Mouse (Mus musculus) spleen, adult 2 months (tissue): ENCODE measurements around the gene Tmem229b. TPM values are rescaled to one million over a fixed set of nuclear protein-coding genes. Genes with fewer than 3 reads are reported as not detected.

ENCODE experiments used
- DNase-seq, 2 experiments: peaks; one replicate each; pipeline versions ENCODE4 v3.0.0 to v3.0.0-alpha.2; 2012 to 2021; ENCODE audit warnings: low spot score in 2 of 2, low read depth in 1 of 2
- H3K27ac ChIP-seq: fragments of 200-500 bp; 2 replicates; pipeline ENCODE4 v1.5.1; 2012; ENCODE audit warnings: low read length, inconsistent platforms; ENCODE audit not compliant: insufficient read depth
- H3K27me3 ChIP-seq: fragments of 200-500 bp; 2 replicates; pipeline ENCODE4 v1.6.1; 2012; ENCODE audit warnings: mild to moderate bottlenecking, moderate library complexity, low read length, inconsistent platforms; ENCODE audit not compliant: control insufficient read depth, insufficient read depth
- H3K36me3 ChIP-seq: fragments of 200-500 bp; 2 replicates; pipeline ENCODE4 v1.6.1; 2012; ENCODE audit warnings: mild to moderate bottlenecking, low read length, inconsistent platforms; ENCODE audit not compliant: control insufficient read depth, insufficient read depth
- H3K4me1 ChIP-seq: fragments of 200-500 bp; 2 replicates; pipeline ENCODE4 v1.6.1; 2011; ENCODE audit warnings: inconsistent platforms; ENCODE audit not compliant: control insufficient read depth, insufficient read depth, insufficient read length
- H3K4me3 ChIP-seq: fragments of 200-500 bp; 2 replicates; pipeline ENCODE4 v1.5.1; 2011; ENCODE audit warnings: mild to moderate bottlenecking, inconsistent platforms; ENCODE audit not compliant: insufficient read depth, insufficient read length; ENCODE audit errors: extremely low read depth
- CTCF ChIP-seq: fragments of 200-500 bp; IDR thresholded peaks from 2 replicates; pipeline ENCODE4 v1.5.1; 2011; ENCODE audit warnings: mild to moderate bottlenecking, inconsistent platforms; ENCODE audit not compliant: insufficient read depth, insufficient read length, insufficient replicate concordance; ENCODE audit errors: extremely low read depth
- POLR2A ChIP-seq: fragments of 200-500 bp; IDR thresholded peaks from 2 replicates; pipeline ENCODE4 v1.6.1; 2011; ENCODE audit warnings: low read depth, low read length, inconsistent platforms
- WGBS: fragments of 180-500 bp; shearing (Covaris S2); methylation state at CpG from one replicate; pipeline ENCODE4 v1.1.7; 2018; 5-methylcytosine and 5-hydroxymethylcytosine counted together
- polyA plus RNA-seq: library from polyadenylated mRNA; depleted of rRNA; stranded (reverse); fragments of >200 nt; gene quantifications from 2 replicates; pipeline ENCODE4 v1.2.3, GENCODE M21; 2012; rRNA removed

Tmem229b gene
- polyA plus RNA-seq, 1 experiment = 41.6 TPM

- H3K4me3 ChIP-seq = no peak overlapping the region
- DNase-seq = no peak
- H3K4me1 ChIP-seq = peaks cover 2% of the 10 kb centered on the region; the same call in 1 of the 2 replicates
- no peaks in the 10 kb centered on the region for H3K36me3 ChIP-seq
- 86% methylated on average over 4 of the region's 4 CpGs for WGBS
- TF ChIP-seq CTCF (no peak), POLR2A (no peak)
- no peaks in the 10 kb centered on the region for H3K27me3 ChIP-seq
- H3K27ac ChIP-seq = no peak overlapping the region
Observed at GRCm38 (mm10) chr12:78921421-78921820, 86.0 kb downstream of the Tmem229b start.

- Histone ChIP-seq H3K4me1 (peaks cover 2% of the 10 kb centered on the region; the same call in 1 of the 2 replicates), H3K27ac (no peak overlapping the region), H3K27me3 (no peaks in the 10 kb centered on the region), H3K4me3 (no peak overlapping the region), H3K36me3 (no peaks in the 10 kb centered on the region)
- 24% methylated on average over 16 of the region's 16 CpGs for WGBS
- TF ChIP-seq POLR2A (no peak), CTCF (peak; percentile 56; the same call in 1 of the 2 replicates)
- DNase-seq = peak; percentile 52 to 76
Observed at GRCm38 (mm10) chr12:78919079-78919712, 88.2 kb downstream of the Tmem229b start.

GRCm38 (mm10) chr12:78918227-78919078 is 89.0 kb downstream of the Tmem229b start:
- H3K27me3 ChIP-seq = no peaks in the 10 kb centered on the region
- no peak overlapping the region for H3K27ac ChIP-seq
- DNase-seq = peak; percentile 83
- TF ChIP-seq CTCF (peak; percentile 83; the same call in 1 of the 2 replicates), POLR2A (no peak)
- peaks cover 2% of the 10 kb centered on the region; the same call in 1 of the 2 replicates for H3K4me1 ChIP-seq
- H3K4me3 ChIP-seq = no peak overlapping the region
- WGBS = 17% methylated on average over 11 of the region's 11 CpGs
- no peaks in the 10 kb centered on the region for H3K36me3 ChIP-seq

GRCm38 (mm10) chr12:78916278-78916677 is 91.1 kb downstream of the Tmem229b start:
- no peak overlapping the region for H3K4me3 ChIP-seq
- peaks cover 2% of the 10 kb centered on the region; the same call in 1 of the 2 replicates for H3K4me1 ChIP-seq
- WGBS = 77% methylated on average over 3 of the region's 3 CpGs
- no peaks in the 10 kb centered on the region for H3K36me3 ChIP-seq
- TF ChIP-seq POLR2A (no peak), CTCF (no peak)
- H3K27me3 ChIP-seq = peaks cover 11% of the 10 kb centered on the region
- no peak for DNase-seq
- H3K27ac ChIP-seq = no peak overlapping the region

- Histone ChIP-seq H3K4me1 (peaks cover 2% of the 10 kb centered on the region; the same call in 1 of the 2 replicates), H3K4me3 (no peak overlapping the region), H3K27me3 (peaks cover 18% of the 10 kb centered on the region), H3K27ac (no peak overlapping the region), H3K36me3 (no peaks in the 10 kb centered on the region)
- TF ChIP-seq POLR2A (no peak), CTCF (no peak)
- WGBS = 72% methylated on average over 3 of the region's 3 CpGs
- DNase-seq = no peak
Observed at GRCm38 (mm10) chr12:78915561-78915960, 91.9 kb downstream of the Tmem229b start.

- DNase-seq = no peak
- H3K4me1 ChIP-seq = peaks cover under 1% of the 10 kb centered on the region; the same call in 1 of the 2 replicates
- no peak overlapping the region for H3K4me3 ChIP-seq
- H3K27me3 ChIP-seq = peaks cover 20% of the 10 kb centered on the region
- WGBS = 87% methylated on average over 4 of the region's 4 CpGs
- H3K36me3 ChIP-seq = no peaks in the 10 kb centered on the region
- TF ChIP-seq POLR2A = no peak
- no peak for TF ChIP-seq CTCF
- H3K27ac ChIP-seq = no peak overlapping the region
Observed at GRCm38 (mm10) chr12:78914458-78914857, 93.0 kb downstream of the Tmem229b start.

Other genes starting within 250 kb of the Tmem229b start
- gene Atp6v1d, start 146.0 kb downstream of the Tmem229b start, polyA plus RNA-seq = 4.4 and 6.8 TPM in 2 replicates
- gene Eif2s1, start 145.8 kb downstream of the Tmem229b start, polyA plus RNA-seq = 5.2 and 6.0 TPM in 2 replicates
- gene Plek2, start 100.7 kb downstream of the Tmem229b start, polyA plus RNA-seq = 0.54 and 0.94 TPM in 2 replicates
- gene Plekhh1, start 21.5 kb upstream of the Tmem229b start, polyA plus RNA-seq = 0.22 and 0.28 TPM in 2 replicates
- gene Pigh, start 82.0 kb upstream of the Tmem229b start, polyA plus RNA-seq = 9.0 and 14.9 TPM in 2 replicates
- 0.47 and 0.76 TPM in 2 replicates for gene Arg2, start 123.2 kb upstream of the Tmem229b start, polyA plus RNA-seq
- 25.0 and 25.6 TPM in 2 replicates for gene Vti1b, start 165.0 kb upstream of the Tmem229b start, polyA plus RNA-seq
- 4.3 and 6.0 TPM in 2 replicates for gene Rdh11, start 184.7 kb upstream of the Tmem229b start, polyA plus RNA-seq
- 6.5 and 7.0 TPM in 2 replicates for gene Rdh12, start 201.3 kb upstream of the Tmem229b start, polyA plus RNA-seq